Mouse (Mus musculus): ENCODE results near the gene Ralgapa1.
"Not testable (repeated sequence)": the region's sequence is repeated elsewhere in the genome, so short reads cannot be mapped to it uniquely, and the experiment has no call there.

Ralgapa1 gene

DNA sequence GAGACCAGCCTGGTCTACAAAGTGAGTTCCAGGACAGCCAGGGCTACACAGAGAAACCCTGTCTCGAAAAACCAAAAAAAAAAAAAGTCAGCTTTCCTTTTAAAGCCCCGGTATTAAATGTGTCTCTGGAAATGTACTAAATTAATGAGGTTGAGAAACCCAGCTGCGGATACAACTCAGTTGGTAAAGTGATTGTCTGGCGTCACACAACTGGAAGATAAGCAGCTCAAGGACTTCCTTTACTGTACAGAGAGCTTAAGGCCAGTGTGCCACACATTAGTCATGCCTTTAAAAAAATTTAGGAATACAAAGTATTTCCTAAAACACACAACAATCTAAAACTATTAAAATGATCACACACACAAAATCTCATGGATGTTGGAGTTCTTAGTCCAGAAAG is 22.2 kb downstream of the Ralgapa1 start:
- no peak for DNase-seq

DNA sequence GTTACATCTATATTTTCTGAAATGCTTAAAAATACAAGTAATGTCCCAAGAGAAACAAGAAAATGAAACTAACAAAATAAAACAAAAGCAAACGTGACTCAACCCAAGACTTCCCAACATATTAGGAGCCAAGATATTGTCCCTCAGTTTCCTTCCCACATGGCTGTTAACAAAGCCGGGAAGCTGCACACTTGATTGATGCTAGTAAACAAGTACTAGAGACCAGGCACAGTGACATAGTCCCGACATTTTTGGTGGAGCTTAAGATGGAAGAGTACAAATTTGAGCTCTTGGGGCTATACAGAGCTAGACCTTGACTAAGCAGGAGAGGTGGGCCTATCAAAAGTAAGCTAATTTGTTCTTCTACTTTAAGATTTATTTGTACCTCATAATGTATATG is 23.9 kb downstream of the Ralgapa1 start:
- DNase-seq: no peak

DNA sequence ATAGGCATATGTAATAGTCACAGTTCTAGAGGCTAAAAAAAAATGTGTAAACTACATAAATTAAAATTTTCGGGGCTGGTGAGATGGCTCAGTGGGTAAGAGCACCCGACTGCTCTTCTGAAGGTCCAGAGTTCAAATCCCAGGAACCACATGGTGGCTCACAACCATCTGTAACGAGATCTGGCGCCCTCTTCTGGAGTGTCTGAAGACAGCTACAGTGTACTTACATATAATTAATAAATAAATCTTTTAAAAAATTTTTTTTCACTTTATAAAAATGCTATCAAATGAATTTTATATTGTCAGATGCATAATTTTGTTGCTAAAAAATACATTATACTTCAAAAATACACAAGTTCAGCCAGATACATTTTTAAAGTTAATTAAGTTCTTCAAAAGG is 26.5 kb downstream of the Ralgapa1 start:
- DNase-seq: not testable (repeated sequence)

DNA sequence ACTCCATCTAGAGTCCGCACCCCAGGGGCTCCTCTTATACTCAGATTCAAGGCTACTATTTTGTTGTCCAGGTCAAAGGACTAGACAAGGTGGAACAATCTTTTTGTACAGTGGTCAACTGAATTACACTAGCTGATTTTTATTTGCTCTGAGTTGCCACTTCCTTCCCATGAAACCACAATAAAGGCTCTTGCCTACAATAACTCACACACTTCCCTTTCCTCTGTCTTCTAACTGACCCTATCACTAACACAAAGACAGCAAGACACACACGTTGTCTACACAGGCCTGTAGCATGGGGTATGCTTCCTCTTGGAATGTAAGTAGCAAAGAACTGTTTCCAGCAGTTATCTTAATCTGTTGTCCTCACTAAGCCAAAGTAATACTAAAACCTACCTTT is 35.7 kb downstream of the Ralgapa1 start:
- no peak for DNase-seq

DNA sequence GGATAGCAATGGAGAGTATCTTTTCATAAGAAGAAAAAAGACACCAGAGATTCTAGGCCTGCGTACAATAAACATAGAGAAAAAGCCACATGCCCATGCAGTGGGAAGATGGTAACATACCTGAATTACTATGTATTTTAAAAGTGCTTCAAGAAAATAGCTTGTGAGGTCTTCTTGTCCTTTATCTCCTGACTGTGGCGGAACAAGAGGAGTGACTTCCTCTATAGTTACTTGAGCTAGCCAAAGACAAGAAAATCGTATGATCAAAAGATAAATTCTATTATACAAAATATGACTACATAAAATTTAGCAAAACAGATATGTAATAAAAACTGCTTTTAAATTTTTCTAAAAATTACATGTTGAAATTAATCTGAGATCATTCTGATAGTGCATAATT is 38.3 kb downstream of the Ralgapa1 start:
- DNase-seq: no peak

DNA sequence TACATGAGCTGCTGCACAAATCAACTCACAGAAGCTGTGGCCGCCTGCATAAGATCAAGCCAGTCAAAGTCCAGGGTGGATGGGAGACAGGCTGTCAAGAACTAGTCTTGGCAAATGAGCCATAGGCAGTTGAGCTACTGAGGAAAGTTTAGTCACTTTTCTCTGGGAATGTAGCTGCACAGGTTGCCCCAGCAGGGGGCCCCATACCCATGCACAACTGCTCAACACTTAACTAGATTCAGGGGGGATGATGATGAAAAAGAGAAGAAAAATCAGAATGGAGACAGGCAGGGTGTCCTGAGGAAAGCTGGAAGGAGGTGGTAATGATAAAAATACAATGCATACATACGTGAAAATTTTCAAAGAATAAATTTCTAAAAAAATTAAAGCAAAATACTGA is 42.7 kb downstream of the Ralgapa1 start:
- DNase-seq: no peak

DNA sequence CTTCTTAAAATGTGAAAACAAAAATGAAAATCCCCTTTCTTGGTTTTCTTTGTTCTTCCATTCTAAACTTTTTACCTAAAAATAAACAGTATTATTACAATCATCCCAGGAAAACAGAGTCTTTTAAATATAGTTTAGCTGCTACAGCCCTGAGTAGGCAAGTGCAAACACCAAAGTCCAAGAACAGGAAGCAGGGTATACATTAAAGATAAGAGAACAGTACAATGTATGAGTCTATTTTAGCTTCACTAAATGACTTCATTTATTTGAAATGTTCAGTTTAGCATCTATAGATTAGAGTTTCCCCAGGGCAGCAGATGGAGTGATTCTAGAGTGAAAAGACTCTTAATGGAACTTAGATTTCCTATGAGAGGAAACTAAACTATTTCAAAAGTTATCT is 43.6 kb downstream of the Ralgapa1 start:
- no peak for DNase-seq

DNA sequence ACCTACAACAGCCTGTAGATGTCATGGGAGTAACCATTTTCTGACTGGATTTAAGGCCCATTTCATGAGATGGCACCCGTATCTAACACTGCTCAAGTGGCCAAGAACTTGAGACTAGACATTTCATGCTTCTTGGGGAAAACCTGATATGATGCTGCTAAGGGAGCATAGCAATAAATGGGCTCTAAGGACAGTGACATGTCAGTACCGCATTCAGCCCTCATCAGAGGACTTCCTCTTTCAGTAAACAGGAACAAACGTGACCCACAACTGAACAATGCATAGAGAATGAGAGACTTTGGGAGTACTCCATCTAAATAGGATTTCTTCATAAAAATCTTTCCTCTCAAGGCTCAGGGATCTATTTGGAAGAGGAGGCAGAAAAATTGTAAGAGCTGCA is 46.7 kb downstream of the Ralgapa1 start:
- DNase-seq: no peak

DNA sequence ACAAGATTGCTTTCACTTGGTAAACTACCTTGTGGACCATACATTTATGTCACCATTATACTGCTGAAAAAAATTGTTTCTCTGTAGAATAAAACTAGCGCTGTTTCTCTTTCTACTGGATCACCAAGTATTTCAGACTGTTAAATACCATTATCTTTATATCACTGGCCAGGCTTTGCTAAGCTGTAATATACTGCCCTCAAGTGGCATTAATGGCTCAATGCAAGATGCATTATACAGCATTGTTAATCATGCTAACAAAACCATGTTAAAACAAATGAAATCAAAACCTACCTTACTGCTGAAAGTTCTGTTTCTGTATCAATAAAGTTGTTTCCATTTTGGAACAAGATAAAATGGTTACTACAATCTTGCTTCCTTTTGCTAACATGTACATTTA is 100.6 kb downstream of the Ralgapa1 start:
- no peak for DNase-seq

DNA sequence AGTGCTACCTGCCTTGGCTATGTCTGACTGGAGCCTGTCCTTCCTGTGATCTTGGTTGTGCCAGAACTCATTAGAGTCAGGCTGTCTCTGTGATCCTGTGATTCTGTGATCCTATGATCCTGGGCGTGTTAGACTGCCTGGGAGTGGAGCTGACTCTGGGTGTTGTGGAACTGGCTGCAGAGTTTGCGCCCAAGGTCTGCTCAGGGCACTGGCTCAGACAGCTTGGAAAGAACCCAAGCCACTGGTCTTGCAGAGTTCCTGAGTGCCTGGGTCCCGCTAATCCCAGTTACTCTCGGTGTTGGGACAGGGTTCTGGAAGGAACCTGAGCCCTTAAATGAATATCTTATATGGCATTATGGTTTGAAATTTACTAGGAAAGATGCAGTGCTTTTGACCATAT is 115.1 kb downstream of the Ralgapa1 start:
- no peak for DNase-seq

DNA sequence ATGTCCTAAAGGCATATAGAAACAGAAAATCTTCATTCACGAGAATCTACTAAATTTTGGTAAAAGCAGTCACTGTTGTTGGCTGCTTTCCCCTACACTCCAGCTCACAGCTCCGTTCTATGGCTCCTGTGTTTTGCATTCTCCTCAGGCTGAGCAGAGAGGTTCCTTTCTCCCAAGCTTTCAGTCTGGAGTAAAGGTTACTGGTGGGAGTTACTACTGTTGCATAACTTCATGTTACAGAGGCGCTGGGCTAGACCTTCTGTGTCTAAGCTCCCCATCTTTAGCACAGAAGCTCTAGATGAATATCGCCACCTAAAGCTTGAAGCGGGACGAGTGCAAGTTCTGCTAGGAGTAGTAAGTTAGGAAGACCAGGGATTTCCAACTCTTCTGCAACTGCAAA is 154.3 kb downstream of the Ralgapa1 start:
- DNase-seq: no peak

DNA sequence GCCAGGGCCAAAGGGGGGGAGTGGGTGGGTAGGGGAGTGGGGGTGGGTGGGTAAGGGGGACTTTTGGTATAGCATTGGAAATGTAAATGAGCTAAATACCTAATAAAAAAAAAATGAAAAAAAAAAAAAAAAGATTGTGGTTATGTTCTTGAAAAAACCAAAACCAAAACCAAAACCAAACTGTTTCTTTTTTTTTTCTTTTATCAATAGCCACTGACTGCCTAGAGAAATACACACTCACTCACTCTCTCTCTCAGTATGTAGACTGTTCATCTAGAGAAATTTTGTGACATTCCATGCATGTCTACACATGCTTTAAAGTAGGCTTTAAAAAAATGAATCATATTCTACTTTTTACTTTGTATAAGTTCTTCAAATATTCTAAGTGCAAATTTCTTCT is 157.8 kb downstream of the Ralgapa1 start:
- DNase-seq: not testable (repeated sequence)

DNA sequence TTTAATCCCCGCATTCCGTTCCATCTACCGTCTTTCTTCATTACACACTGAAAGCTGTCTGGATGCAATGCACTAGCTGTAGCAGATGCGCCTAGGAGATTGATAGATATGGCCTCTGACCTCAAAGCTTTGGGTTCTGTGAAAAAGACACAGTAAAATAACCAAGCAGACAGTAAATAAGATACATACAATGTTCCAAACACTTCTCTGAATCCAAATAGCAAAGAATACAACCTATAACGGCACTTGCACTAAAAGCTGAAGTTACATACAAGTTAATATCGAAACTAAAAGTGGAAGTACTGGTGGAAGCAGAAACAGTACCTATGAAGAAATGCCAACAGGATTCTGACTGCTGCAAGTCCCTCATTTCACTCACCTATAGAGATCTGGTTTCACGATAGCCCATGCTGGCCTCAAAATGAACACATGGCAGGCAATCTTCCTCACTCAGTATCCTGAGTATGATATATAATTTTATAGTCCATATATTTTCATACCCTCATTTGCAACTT is 172.9 kb downstream of the Ralgapa1 start:
- DNase-seq: no peak

DNA sequence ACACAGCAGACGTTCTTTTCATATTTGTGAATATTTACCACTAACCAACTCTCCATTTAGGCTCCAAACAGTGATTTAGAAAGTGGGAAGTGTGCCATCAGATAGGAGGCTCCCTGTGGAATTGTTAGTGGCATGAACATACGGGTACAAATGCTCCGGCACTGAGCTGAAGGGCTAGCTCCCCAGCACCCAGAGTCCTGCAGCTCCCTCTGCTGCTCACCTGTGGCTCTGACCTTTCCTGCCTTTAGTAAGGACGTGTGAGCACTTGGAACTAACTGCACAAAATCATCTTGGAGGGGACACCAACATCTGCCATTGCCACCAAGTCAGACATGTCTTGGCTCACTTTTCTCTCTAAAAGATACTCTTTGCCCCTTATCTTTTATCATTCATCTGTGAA is 194.3 kb downstream of the Ralgapa1 start:
- no peak for DNase-seq

DNA sequence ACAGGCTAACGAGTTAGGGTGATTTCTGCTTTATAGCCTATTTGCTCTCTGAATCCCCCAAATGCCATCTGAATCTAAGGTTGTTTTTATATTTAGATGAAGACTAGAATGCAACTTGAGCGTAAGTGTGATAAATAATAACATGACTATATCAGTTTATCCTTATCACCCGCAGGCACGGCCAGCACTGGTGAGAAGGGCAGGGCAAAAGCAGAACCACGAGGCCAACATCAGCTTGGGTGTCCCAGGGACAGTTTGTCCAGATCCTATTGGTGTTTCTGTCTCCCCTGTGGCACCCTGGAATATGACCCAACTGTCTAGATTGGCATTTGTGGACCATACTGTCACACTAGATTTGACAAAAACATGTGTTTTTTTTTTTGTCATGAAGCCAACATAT is 197.7 kb downstream of the Ralgapa1 start:
- DNase-seq: no peak

DNA sequence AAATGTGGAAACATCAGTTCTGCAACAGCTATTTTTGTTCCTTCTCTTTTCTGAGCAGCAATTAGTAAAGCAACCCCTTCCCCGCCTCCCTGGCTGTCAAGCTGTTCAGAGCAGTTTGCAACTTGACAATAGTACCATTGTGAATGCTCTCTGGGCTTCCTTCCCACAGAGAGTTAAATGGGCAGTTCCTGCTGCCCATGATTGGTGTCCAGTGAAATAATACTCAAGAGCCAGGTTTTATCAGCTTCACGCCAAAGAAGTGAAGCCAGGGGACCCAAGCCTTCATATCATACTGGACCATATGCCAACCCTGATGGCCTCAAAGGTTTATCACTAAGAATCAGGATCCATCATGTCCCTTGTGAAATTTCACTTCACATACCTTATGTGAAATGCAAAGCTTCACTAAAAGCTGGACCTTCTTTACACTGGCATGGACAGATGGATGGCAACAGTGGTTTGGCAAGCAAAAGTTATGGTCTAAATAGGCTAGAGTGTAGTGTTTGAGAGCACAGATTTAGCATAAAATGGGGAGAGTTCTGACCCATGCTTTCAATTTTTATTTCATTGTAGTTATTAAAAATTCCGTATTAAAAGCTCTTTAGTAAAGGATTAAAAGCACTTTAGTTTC is 198.2 kb downstream of the Ralgapa1 start:
- no peak for DNase-seq

DNA sequence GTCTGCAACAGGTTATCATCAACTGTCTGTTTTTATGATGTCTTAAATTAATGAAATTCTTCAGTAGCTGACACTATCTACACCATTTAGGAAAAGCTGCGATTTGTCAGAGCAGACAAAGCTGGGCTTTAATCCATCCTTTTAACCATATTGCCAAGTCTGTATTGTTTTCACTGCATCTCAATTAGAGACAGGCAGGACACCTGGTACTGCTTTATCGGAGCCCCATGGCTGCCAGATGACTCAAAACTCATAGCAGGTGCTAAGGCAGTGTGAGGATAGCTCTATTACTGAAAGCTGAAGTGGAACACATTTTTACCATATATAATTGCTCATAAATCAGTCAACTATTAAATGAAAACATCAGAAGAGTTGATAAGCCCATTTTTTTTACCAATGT is 200.6 kb downstream of the Ralgapa1 start:
- DNase-seq: no peak

DNA sequence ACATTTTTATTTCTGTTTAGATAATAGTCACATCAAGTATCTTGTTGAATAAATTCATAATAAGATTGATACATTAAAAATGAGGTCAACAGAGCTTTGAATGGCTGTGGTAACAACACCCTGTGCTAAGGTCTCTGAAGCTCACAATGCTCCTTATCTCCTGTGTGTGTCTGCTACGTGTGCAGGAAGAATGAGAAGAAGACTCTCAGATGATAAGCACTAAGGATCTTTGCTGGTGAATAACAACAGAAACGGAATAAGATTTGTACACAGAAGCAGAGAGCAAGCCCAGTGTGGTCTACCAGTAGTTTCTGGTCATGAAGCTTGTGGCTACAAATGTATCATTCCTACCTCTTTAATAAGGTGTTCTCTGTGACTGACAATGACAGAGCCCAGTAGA is 210.2 kb downstream of the Ralgapa1 start:
- DNase-seq: no peak

DNA sequence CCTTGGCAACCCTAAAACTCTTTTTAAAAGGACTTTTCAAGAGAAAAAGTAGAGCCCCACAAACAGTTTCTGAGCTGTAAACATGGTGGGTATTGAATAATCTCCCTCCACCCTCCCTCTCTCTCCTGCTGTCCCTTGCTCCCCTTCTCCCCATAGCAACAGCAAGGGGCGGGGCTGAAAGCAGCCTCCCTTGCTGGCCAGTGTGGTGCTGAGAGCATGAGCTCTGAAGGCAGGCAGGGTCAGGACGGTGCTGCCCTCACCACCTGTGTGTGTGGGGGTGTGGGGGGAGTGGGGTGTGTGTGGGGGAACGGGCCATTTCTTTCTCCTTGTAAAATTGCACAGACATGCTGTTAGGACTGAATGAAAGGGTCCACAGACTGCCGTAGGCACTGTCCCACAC is 213.1 kb downstream of the Ralgapa1 start:
- DNase-seq: no peak

DNA sequence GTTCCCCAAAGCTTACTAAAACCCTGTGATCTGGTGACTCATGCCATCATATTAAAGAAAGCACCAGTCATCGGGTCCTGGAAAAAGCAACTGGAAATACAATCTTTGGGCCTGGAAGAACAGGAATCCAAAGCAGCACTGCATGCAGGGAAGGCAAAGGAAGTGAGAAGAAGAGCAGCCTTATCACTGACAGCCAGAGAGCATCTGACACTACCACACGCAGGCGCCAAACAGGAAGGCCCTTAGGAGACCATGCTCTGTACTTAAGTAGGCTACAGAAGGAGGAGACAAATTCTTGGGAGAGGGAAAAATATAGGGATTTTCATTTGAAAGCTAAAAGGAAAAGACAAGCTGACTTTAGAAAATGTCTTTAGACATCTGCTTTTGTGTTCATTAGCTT is 216.6 kb downstream of the Ralgapa1 start:
- no peak for DNase-seq

DNA sequence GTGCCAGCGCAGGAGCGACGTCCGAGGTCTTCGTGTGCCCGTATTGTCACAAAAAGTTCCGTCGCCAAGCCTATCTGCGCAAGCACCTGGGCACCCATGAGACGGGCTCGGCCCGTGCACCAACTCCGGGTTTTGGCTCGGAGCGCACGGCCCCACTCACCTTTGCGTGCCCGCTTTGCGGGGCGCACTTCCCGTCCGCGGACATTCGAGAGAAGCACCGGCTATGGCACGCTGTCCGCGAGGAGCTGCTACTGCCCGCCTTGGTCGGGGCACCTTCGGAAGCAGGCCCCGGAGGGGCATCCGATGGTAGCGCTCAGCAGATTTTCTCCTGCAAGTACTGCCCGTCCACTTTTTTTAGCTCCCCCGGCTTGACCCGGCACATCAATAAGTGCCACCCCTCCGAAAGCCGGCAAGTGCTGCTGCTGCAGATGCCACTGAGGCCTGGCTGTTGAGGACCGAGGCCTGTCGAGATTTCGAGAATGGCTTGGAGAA is 220.4 kb downstream of the Ralgapa1 start:
- no peak for DNase-seq

DNA sequence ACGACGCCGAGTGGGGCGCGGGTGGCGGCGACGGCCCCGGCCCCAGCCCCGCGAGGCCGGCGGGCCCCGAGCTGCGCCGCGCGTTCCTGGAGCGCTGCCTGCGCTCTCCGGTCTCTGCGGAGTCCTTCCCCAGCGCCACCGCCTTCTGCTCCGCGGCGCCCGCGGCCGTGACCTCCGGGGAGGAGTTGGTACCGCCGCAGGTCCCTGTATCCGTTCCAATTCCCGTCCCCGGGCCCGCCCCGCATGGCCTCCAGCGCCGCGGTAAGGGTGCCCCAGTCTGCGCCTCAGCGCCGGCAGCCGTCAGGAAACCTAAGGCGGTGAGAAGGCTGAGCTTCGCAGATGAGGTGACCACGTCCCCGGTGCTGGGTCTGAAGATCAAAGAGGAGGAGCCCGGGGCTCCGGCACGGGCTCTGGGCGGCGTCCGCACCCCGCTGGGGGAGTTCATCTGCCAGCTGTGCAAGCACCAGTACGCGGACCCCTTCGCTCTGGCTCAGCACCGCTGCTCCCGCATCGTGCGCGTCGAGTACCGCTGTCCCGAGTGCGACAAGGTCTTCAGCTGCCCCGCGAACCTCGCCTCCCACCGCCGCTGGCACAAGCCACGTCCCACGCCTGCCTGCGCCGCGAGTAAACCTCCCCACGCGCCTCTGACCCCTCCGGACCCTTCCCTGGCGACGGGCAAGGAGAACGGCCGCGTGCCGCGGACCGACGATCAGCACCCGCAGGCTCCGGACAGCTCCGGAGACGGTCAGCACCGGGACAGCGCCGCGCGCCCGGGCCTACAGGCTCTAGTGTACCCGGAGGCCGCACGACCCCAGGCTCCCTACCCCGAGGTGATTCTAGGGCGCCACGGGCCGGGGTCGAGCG is 221.1 kb downstream of the Ralgapa1 start:
- no peak for DNase-seq

DNA sequence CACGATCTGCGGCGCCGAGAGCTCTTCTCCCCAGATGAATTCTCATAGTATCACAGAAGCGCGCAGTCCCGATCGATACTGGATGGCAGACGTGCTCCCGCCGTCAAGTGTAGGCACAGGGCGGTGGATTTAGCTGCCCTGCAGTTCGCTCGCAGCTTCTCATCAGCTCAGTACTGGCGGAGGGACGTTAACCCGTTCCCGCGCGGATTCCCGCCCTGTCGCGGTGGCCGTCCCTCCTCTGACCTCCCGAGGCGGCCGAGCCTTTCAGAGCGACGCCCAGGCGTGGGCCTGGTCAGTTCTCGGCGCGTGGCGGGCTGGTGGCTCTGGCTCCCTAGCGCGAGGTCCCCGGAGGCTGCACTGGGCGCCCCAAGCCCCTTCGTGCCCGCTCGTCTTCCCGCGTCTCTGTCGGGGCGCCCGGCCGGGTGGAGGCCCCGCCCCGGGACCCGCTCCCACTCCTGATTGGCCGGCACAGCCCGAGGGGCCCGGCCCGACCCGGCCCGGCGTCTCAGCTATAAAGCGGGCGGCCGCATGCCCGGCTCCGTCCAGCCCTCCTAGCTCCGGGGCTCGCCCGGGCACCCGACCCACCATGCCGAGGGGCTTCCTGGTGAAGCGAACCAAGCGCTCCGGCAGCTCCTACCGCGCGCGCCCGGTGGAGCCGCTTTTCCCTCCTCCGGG is 221.9 kb downstream of the Ralgapa1 start, which contains the start of gene Insm2:
Gene Insm2, plus strand, starts transcription at position 541 of the 675 bp plus-strand sequence.
- no peak for DNase-seq

DNA sequence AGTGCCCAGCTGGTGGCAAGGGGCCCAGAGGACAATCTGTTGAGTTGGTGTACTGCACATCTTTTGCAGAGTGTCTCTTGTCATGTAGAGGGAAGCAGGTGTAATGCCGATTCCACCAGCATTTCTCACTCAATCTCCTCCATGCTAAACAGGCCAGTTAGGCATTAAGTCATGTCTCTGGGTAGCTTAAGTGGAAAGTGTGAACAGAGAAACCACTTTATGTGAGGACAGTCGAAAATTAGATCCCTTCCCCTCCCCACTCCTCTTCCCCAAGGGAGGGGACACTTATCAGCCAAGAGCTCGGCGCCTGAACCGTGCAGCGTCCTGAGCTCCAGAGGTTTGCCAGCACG is 222.5 kb downstream of the Ralgapa1 start:
- no peak for DNase-seq
